Mouse (Mus musculus) E14TG2a.4 (cell line): ENCODE data around the gene Gucy1b2.

Experiments used
- CTCF ChIP-seq: conservative IDR thresholded peaks from 2 replicates; pipeline ENCODE4 v1.5.1; 2014; ENCODE audit warnings: low read length
- NANOG ChIP-seq: IDR thresholded peaks from 2 replicates; pipeline ENCODE4 v1.6.1; 2014; ENCODE audit warnings: borderline replicate concordance, low read length, mixed read lengths
- POU5F1 ChIP-seq: IDR thresholded peaks from 2 replicates; pipeline ENCODE4 v1.6.1; 2014; ENCODE audit warnings: low read length, borderline replicate concordance

- no peak for TF ChIP-seq CTCF
- no peak for TF ChIP-seq POU5F1
- TF ChIP-seq NANOG, result no peak
Measured at GRCm38 (mm10) chr14:62374001-62374400, 82.1 kb downstream of the Gucy1b2 start.
